Mouse (Mus musculus): Measurements from ENCODE around the gene Rtf1. TPM values are rescaled to one million over a fixed set of nuclear protein-coding genes. Genes with fewer than 3 reads are reported as not detected.

The Rtf1 gene
- 72.6 TPM for total RNA-seq (2023)

DNA sequence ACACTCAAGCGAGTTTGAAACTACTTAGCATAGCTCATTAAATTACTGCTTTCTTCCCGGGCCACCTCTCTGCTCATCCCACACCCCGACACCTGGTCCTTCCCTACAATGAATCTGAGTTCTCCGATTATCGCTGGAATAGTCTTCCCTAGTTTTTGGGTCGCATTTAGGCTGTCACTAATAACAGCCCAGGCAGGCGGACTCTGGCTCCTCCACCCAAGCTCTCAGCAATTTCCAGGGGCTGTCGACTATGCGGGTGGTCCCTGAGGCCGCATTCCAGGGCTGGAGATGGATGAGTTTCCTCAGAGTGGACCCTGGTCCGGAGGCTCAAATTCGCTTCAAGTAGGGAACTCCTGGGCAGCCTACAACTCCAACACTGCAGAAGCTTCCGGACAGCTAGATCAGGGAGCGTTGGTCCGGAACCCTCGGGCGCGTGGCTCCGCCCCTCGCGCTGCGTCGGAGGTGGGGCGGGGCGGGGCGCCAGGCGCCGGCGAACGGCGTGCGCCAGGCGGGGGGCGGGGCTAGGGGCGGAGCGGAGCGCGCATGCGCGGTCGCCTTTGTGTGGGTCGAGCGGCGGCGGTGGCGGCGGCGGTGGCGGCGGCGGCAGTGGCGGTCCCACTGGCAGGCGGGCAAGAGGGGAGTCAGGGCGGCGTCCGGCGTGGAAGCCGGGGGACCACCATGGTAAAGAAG, at the start of gene Rtf1:
Gene Rtf1 (plus strand): TSS at position 544 of the 690 bp plus-strand sequence.

GRCm38 (mm10) chr2:119662220-119663182, 12.4 kb upstream of the Rtf1 start, which contains the start of gene Ndufaf1:
Gene Ndufaf1 (minus strand): TSS chr2:119662827.

GRCm38 (mm10) chr2:119741581-119742411, 66.9 kb downstream of the Rtf1 start, which contains the start of gene Itpka:
Gene Itpka (plus strand): TSS chr2:119742337.

GRCm38 (mm10) chr2:119760251-119760650, 85.4 kb downstream of the Rtf1 start, which contains the start of gene Ltk:
Gene Ltk (minus strand): TSS chr2:119760431.

Other genes with a start within 250 kb of the Rtf1 start
- gene Ino80, start 197.4 kb upstream of the Rtf1 start, total RNA-seq (2023) = 50.6 TPM
- 0.09 TPM for gene Exd1, start 127.4 kb upstream of the Rtf1 start, total RNA-seq (2023)
- gene Chp1, start 127.4 kb upstream of the Rtf1 start, total RNA-seq (2023) = 80.5 TPM
- gene Nusap1, start 56.8 kb upstream of the Rtf1 start, total RNA-seq (2023) = 1.6 TPM
- gene Oip5, start 56.6 kb upstream of the Rtf1 start, total RNA-seq (2023) = 0.88 TPM
- gene Ndufaf1, start 12.2 kb upstream of the Rtf1 start, total RNA-seq (2023) = 9.4 TPM
- 0.62 TPM for gene Itpka, start 67.3 kb downstream of the Rtf1 start, total RNA-seq (2023)
- gene Ltk, start 85.4 kb downstream of the Rtf1 start, total RNA-seq (2023) = 1.9 TPM
- 31.6 TPM for gene Rpap1, start 112.5 kb downstream of the Rtf1 start, total RNA-seq (2023)
- 7.0 TPM for gene Tyro3, start 122.7 kb downstream of the Rtf1 start, total RNA-seq (2023)
- gene Mga, start 222.2 kb downstream of the Rtf1 start, total RNA-seq (2023) = 87.9 TPM